Mouse (Mus musculus): ENCODE measurements around the gene Fads3.
A peak's percentile ranks its signal among the peaks of the same experiment; 100 is the strongest.

Gene Fads3

GRCm38 (mm10) chr19:10021981-10022380 is 19.4 kb upstream of the Fads3 start:
- DNase-seq (ENCODE audit: low spot score): no peak

- no peak for DNase-seq (ENCODE audit: low spot score)
Measured at GRCm38 (mm10) chr19:10022414-10023303, 18.7 kb upstream of the Fads3 start.

- no peak for DNase-seq (ENCODE audit: low spot score)
Measured at GRCm38 (mm10) chr19:10023304-10023758, 18.0 kb upstream of the Fads3 start.

GRCm38 (mm10) chr19:10025169-10025875 is 16.0 kb upstream of the Fads3 start:
- DNase-seq (ENCODE audit: low spot score): no peak

- DNase-seq (ENCODE audit: low spot score): no peak
Measured at GRCm38 (mm10) chr19:10029746-10030145, 11.6 kb upstream of the Fads3 start.

GRCm38 (mm10) chr19:10033211-10033973 is 8.0 kb upstream of the Fads3 start:
- DNase-seq (ENCODE audit: low spot score): no peak

GRCm38 (mm10) chr19:10034356-10034755 is 7.0 kb upstream of the Fads3 start:
- no peak for DNase-seq (ENCODE audit: low spot score)

GRCm38 (mm10) chr19:10034785-10035447 is 6.5 kb upstream of the Fads3 start:
- peak; percentile 54 for DNase-seq (ENCODE audit: low spot score)

- DNase-seq (ENCODE audit: low spot score): no peak
Measured at GRCm38 (mm10) chr19:10037534-10037933, 3.8 kb upstream of the Fads3 start.

- DNase-seq (ENCODE audit: low spot score): no peak
Measured at GRCm38 (mm10) chr19:10038364-10038763, 3.0 kb upstream of the Fads3 start.

- no peak for DNase-seq (ENCODE audit: low spot score)
Measured at GRCm38 (mm10) chr19:10038910-10039309, 2.5 kb upstream of the Fads3 start.

- no peak for DNase-seq (ENCODE audit: low spot score)
Measured at GRCm38 (mm10) chr19:10039615-10040014, 1.8 kb upstream of the Fads3 start.

- no peak for DNase-seq (ENCODE audit: low spot score)
Measured at GRCm38 (mm10) chr19:10040866-10041387, 442 bp upstream of the Fads3 start.

- DNase-seq (ENCODE audit: low spot score): no peak
Measured at GRCm38 (mm10) chr19:10042232-10042631, 863 bp downstream of the Fads3 start.

GRCm38 (mm10) chr19:10042816-10043215 is 1.4 kb downstream of the Fads3 start:
- no peak for DNase-seq (ENCODE audit: low spot score)

- no peak for DNase-seq (ENCODE audit: low spot score)
Measured at GRCm38 (mm10) chr19:10043643-10044042, 2.3 kb downstream of the Fads3 start.

- no peak for DNase-seq (ENCODE audit: low spot score)
Measured at GRCm38 (mm10) chr19:10045707-10046106, 4.3 kb downstream of the Fads3 start.

- DNase-seq (ENCODE audit: low spot score): no peak
Measured at GRCm38 (mm10) chr19:10046346-10046745, 5.0 kb downstream of the Fads3 start.

GRCm38 (mm10) chr19:10046983-10047382 is 5.6 kb downstream of the Fads3 start:
- no peak for DNase-seq (ENCODE audit: low spot score)

- no peak for DNase-seq (ENCODE audit: low spot score)
Measured at GRCm38 (mm10) chr19:10049533-10049932, 8.2 kb downstream of the Fads3 start.

GRCm38 (mm10) chr19:10050438-10050837 is 9.1 kb downstream of the Fads3 start:
- DNase-seq (ENCODE audit: low spot score): no peak

GRCm38 (mm10) chr19:10052698-10053097 is 11.3 kb downstream of the Fads3 start:
- no peak for DNase-seq (ENCODE audit: low spot score)
